Mouse (Mus musculus): ENCODE results near the gene Uhrf1. TPM values are rescaled to one million over a fixed set of nuclear protein-coding genes. Genes with fewer than 3 reads are reported as not detected.
"Not testable (repeated sequence)": the region's sequence is repeated elsewhere in the genome, so short reads cannot be mapped to it uniquely, and the experiment has no call there.

The Uhrf1 gene
- 12.4 and 22.6 TPM in 2 replicates for polyA plus RNA-seq (2012; ENCODE audit: insufficient read depth, low replicate concordance)

GRCm38 (mm10) chr17:56303160-56303846, at the start of gene Uhrf1:
Uhrf1 (plus strand) TSS chr17:56303321.
- Histone ChIP-seq H3K4me1 (peaks cover 57% of the 10 kb centered on the region), H3K9me3 (no peaks in the 10 kb centered on the region), H3K36me3 (replicated peaks; ENCODE audit: low read length) (peaks cover 28% of the 10 kb centered on the region), H3K4me3 (replicated peaks) (peak within 1 kb of the TSS; percentile 95), H3K27me3 (replicated peaks) (peaks cover 2% of the 10 kb centered on the region)
- TF ChIP-seq GATA1 (IDR thresholded peaks at IDR 0.05; ENCODE audit: borderline replicate concordance, low read length) (no peak), FLI1 (IDR thresholded peaks at IDR 0.05; ENCODE audit: low read length) (no peak; the same call in 1 of the 2 replicates)

GRCm38 (mm10) chr17:56254695-56255094, 48.4 kb upstream of the Uhrf1 start:
- Histone ChIP-seq H3K36me3 (replicated peaks; ENCODE audit: low read length) (peaks cover 17% of the 10 kb centered on the region), H3K4me3 (replicated peaks) (no peak overlapping the region), H3K4me1 (peaks cover 54% of the 10 kb centered on the region), H3K9me3 (no peaks in the 10 kb centered on the region), H3K27me3 (replicated peaks) (no peaks in the 10 kb centered on the region)
- TF ChIP-seq GATA1 (IDR thresholded peaks at IDR 0.05; ENCODE audit: borderline replicate concordance, low read length) = no peak
- TF ChIP-seq FLI1 (IDR thresholded peaks at IDR 0.05; ENCODE audit: low read length) = no peak

- no peaks in the 10 kb centered on the region for H3K27me3 ChIP-seq (replicated peaks)
- peaks cover 24% of the 10 kb centered on the region for H3K36me3 ChIP-seq (replicated peaks; ENCODE audit: low read length)
- no peaks in the 10 kb centered on the region for H3K9me3 ChIP-seq
- no peak for TF ChIP-seq GATA1 (IDR thresholded peaks at IDR 0.05; ENCODE audit: borderline replicate concordance, low read length)
- H3K4me3 ChIP-seq (replicated peaks) = peak overlapping the region; percentile 93
- H3K4me1 ChIP-seq = peaks cover 60% of the 10 kb centered on the region
Measured at GRCm38 (mm10) chr17:56255429-56255828, 47.7 kb upstream of the Uhrf1 start.

DNA sequence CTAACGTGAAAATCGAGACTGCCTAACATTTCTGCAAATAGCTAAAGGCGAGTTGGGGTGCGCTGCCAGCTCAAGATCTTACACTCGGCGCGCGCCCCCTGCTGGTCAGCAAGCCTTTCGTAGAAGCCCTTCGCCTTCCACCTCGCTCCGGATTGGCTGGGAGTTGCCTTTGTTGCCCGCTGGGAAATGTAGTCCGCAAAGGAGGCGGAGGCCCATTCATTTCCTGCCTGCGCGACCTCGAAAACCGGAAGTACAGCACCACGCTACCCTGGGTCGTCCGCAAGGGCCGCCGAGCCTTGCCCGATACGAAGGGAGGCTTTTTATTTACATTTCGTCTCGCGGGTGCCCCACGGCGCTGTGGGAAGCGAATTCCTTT, 47.3 kb upstream of the Uhrf1 start:
- peaks cover 60% of the 10 kb centered on the region for H3K4me1 ChIP-seq
- TF ChIP-seq FLI1 (IDR thresholded peaks at IDR 0.05; ENCODE audit: low read length) (peak; percentile 72; the same call in 1 of the 2 replicates), GATA1 (IDR thresholded peaks at IDR 0.05; ENCODE audit: borderline replicate concordance, low read length) (no peak)
- H3K9me3 ChIP-seq = no peaks in the 10 kb centered on the region
- no peaks in the 10 kb centered on the region for H3K27me3 ChIP-seq (replicated peaks)
- H3K4me3 ChIP-seq (replicated peaks) = peak overlapping the region; percentile 93
- H3K36me3 ChIP-seq (replicated peaks; ENCODE audit: low read length) = peaks cover 28% of the 10 kb centered on the region

DNA sequence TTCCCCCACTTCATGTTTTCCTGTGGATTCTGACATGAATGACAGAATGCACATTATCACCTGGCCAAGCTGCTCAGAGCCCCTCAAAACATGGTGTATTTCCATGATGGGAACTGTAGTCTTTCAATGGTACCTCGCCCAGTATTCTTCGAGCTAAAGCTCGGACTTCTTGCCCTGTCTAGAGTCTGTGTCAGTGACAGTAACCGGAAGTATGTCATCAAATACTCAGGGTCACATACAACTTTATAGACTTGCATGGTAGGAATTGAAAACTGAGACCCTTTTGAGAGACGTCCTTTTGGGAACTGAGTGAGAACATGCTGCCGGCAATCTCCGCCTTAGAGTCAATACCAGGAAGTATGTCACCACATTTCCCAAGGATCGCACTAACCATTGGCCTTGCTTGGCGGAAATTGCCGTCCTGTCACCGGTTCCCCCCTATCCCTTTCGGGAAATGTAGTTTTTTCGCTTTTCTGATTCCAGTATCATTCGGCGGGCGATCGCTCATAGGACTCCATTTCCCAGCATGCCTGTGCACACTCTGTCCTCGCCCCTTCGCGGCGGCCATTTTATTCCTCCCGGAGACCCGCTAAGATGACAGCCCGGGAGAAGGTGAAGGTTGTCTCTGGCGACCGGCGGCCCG, 46.8 kb upstream of the Uhrf1 start, which contains the start of gene Fem1a:
TSS of gene Fem1a (plus strand) at position 572 of the 643 bp plus-strand sequence.
- H3K4me1 ChIP-seq = peaks cover 60% of the 10 kb centered on the region
- H3K9me3 ChIP-seq = no peaks in the 10 kb centered on the region
- TF ChIP-seq GATA1 (IDR thresholded peaks at IDR 0.05; ENCODE audit: borderline replicate concordance, low read length) = no peak
- no peak; the same call in 1 of the 2 replicates for TF ChIP-seq FLI1 (IDR thresholded peaks at IDR 0.05; ENCODE audit: low read length)

GRCm38 (mm10) chr17:56257181-56257894, 45.8 kb upstream of the Uhrf1 start:
- Histone ChIP-seq H3K4me1 (peaks cover 64% of the 10 kb centered on the region), H3K9me3 (no peaks in the 10 kb centered on the region), H3K27me3 (replicated peaks) (no peaks in the 10 kb centered on the region), H3K4me3 (replicated peaks) (peak overlapping the region; percentile 93), H3K36me3 (replicated peaks; ENCODE audit: low read length) (peaks cover 43% of the 10 kb centered on the region)
- TF ChIP-seq FLI1 (IDR thresholded peaks at IDR 0.05; ENCODE audit: low read length) = no peak
- no peak for TF ChIP-seq GATA1 (IDR thresholded peaks at IDR 0.05; ENCODE audit: borderline replicate concordance, low read length)

More for the DNA sequence above, 46.8 kb upstream of the Uhrf1 start, which contains the start of gene Fem1a:
- H3K27me3 ChIP-seq (replicated peaks) = no peaks in the 10 kb centered on the region
- H3K36me3 ChIP-seq (replicated peaks; ENCODE audit: low read length) = peaks cover 33% of the 10 kb centered on the region
- H3K4me3 ChIP-seq (replicated peaks) = peak within 1 kb of the TSS; percentile 93

DNA sequence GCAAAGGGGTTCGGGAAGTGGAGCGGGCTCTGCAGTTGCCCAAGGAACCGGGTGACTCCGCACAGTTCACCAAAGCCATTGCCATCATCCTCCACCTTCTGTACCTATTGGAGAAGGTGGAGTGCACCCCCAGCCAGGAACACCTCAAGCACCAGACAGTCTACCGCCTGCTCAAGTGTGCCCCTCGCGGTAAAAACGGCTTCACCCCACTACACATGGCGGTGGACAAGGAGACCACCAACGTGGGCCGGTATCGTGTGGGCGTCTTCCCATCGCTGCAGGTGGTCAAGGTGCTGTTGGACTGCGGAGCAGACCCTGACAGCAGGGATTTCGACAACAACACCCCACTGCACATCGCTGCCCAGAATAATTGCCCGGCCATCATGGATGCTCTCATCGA, 44.9 kb upstream of the Uhrf1 start:
- H3K4me3 ChIP-seq (replicated peaks) = peak overlapping the region; percentile 79
- not testable (repeated sequence) for H3K27me3 ChIP-seq (replicated peaks); H3K9me3 ChIP-seq
- H3K36me3 ChIP-seq (replicated peaks; ENCODE audit: low read length) = peaks cover 52% of the 10 kb centered on the region
- H3K4me1 ChIP-seq = peaks cover 73% of the 10 kb centered on the region

GRCm38 (mm10) chr17:56258812-56259211, 44.3 kb upstream of the Uhrf1 start:
- H3K36me3 ChIP-seq (replicated peaks; ENCODE audit: low read length) = peaks cover 53% of the 10 kb centered on the region
- peak overlapping the region; percentile 79 for H3K4me3 ChIP-seq (replicated peaks)

GRCm38 (mm10) chr17:56259301-56260037, 43.7 kb upstream of the Uhrf1 start:
- peaks cover 53% of the 10 kb centered on the region for H3K36me3 ChIP-seq (replicated peaks; ENCODE audit: low read length)
- H3K4me1 ChIP-seq = peaks cover 80% of the 10 kb centered on the region
- H3K27me3 ChIP-seq (replicated peaks) = no peaks in the 10 kb centered on the region
- TF ChIP-seq GATA1 (IDR thresholded peaks at IDR 0.05; ENCODE audit: borderline replicate concordance, low read length) (no peak), FLI1 (IDR thresholded peaks at IDR 0.05; ENCODE audit: low read length) (no peak)
- H3K9me3 ChIP-seq = no peaks in the 10 kb centered on the region
- peak overlapping the region; percentile 74 for H3K4me3 ChIP-seq (replicated peaks)

More at GRCm38 (mm10) chr17:56258812-56259211, 44.3 kb upstream of the Uhrf1 start:
- H3K9me3 ChIP-seq; H3K27me3 ChIP-seq (replicated peaks): not testable (repeated sequence)
- H3K4me1 ChIP-seq = peaks cover 74% of the 10 kb centered on the region
